Mouse (Mus musculus): ENCODE measurements around the gene H2afy.
"Not testable (repeated sequence)": the region's sequence is repeated elsewhere in the genome, so short reads cannot be mapped to it uniquely, and the experiment has no call there.

The H2afy gene

GRCm38 (mm10) chr13:56079616-56080015 lies 56.5 kb downstream of the H2afy start:
- no peak for DNase-seq (ENCODE audit: extremely low spot score, low read depth, low spot score)

- DNase-seq (ENCODE audit: extremely low spot score, low read depth, low spot score) = no peak
These were observed 57.4 kb downstream of the H2afy start for GRCm38 (mm10) chr13:56078724-56079262.

DNA sequence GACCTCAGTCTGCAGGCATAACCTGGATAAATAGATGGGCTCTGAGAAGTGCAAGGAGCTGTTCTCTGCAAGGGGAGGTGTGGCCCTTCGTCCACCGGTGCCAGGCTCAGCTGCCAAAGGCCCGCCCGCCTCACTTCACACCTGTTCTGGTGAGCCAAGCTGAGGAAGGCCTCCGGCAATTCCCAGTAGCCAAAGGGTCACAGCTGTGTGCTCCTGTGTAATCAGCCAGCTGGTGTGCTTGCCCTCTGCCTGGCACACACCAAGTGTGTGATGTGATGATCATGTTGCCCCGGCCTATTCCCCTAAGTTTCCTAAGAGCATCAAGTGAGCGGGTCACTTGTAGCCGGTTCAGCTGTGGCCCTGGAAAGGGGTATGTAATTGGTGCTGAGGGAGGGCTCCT lies 60.2 kb downstream of the H2afy start:
- DNase-seq (ENCODE audit: extremely low spot score, low read depth, low spot score) = no peak

DNA sequence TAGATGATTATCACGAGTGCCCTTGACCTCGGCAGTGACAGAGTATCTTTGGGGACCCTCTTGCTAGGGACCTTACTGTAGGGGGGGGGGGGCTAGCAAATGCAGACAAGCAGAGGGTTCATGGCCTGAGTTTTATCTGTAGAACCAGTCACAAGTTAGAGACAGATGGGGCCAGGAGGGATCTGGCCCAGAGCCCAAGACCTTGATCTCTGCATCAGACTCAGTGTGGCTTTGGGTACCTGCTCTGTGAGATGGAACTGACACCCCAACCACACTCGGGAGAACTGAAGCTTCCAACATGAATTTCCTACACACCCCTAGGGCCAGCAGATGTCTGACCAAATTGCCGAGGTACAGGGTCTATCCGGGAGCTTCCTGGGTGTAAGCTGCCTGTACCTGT lies 63.0 kb downstream of the H2afy start:
- DNase-seq (ENCODE audit: extremely low spot score, low read depth, low spot score) = no peak

GRCm38 (mm10) chr13:56072268-56072607 lies 63.9 kb downstream of the H2afy start:
- no peak for DNase-seq (ENCODE audit: extremely low spot score, low read depth, low spot score)

DNA sequence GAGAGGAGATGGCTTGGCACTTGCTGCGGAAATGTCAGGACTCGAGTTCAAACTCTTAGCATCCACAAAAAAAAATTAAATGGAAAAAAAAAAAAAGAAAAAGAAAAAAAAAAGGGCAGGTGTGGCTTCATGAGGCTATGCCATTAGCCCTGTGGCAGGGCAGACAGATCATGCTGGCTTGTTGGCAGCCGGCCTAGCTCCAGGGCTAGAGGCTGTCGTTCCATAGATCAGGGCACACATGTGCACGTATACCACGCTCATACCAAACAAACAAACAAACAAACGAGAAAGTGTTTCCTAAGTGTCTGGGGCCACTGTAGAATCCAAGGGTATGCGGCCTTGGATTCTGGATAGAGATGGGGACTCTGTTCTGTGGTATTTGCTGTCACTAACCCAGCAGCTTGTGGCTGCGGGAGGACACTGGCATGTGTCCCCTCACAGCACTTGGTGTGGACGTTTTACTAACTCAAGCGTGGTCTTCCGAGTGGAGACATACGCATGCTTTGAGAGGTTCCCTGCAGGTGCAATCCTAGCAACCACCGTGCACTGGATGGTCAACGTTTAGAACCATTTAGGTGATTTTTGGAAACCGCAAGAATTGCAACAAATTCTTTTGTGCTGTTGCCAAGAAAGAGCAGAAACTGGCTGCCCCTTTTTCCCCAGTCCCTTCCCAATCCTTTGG lies 64.4 kb downstream of the H2afy start:
- DNase-seq (ENCODE audit: extremely low spot score, low read depth, low spot score) = no peak

- no peak for DNase-seq (ENCODE audit: extremely low spot score, low read depth, low spot score)
These were observed 66.5 kb downstream of the H2afy start for GRCm38 (mm10) chr13:56069643-56070042.

DNA sequence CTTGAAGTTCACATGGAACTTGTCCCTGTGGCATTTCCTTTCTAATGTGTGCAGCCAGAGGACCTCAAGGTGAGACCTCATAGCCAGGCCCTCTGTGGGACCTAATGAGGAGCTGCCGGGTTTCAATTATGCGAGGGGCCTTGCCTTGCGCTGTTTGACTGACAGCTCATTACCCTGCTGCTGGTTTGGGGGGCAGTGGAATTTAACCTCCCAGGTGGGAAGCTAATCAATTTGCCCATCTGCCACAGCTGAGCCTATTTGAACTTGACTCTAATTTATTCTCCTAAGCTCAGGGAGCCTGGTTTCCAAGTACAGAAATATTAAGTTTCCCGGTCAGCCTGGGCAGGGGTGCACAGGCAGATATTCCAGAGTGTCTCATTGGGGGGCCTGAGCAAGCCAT lies 67.6 kb downstream of the H2afy start:
- DNase-seq (ENCODE audit: extremely low spot score, low read depth, low spot score) = no peak

GRCm38 (mm10) chr13:56066904-56067303 lies 69.3 kb downstream of the H2afy start:
- no peak for DNase-seq (ENCODE audit: extremely low spot score, low read depth, low spot score)

- no peak for DNase-seq (ENCODE audit: extremely low spot score, low read depth, low spot score)
These were observed 70.0 kb downstream of the H2afy start for GRCm38 (mm10) chr13:56066152-56066551.

DNA sequence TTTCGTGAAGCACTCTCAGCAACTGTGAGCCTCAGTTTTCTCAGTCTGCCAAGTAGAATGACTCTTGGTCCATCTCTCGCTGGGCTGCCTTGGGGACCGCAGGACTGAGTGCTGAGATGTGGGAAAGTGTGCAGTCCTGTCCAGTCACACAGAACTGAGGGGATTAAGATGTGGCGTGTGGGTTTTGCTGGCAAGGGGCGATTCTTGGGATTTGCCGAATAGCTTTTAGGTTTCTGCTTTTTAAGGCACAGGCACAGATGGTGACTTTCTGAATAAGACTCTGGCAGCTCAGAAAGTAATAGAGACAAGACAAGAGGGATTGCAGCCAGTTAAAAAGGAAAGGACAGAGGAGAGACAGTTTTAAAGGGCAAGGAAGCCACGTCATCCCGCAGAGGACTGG lies 78.4 kb downstream of the H2afy start:
- DNase-seq (ENCODE audit: extremely low spot score, low read depth, low spot score) = no peak

- no peak for DNase-seq (ENCODE audit: extremely low spot score, low read depth, low spot score)
These were observed 80.4 kb downstream of the H2afy start for GRCm38 (mm10) chr13:56055720-56056119.

- DNase-seq (ENCODE audit: extremely low spot score, low read depth, low spot score) = no peak
These were observed 82.1 kb downstream of the H2afy start for GRCm38 (mm10) chr13:56054089-56054488.

- no peak for DNase-seq (ENCODE audit: extremely low spot score, low read depth, low spot score)
These were observed 83.4 kb downstream of the H2afy start for GRCm38 (mm10) chr13:56052781-56053180.

DNA sequence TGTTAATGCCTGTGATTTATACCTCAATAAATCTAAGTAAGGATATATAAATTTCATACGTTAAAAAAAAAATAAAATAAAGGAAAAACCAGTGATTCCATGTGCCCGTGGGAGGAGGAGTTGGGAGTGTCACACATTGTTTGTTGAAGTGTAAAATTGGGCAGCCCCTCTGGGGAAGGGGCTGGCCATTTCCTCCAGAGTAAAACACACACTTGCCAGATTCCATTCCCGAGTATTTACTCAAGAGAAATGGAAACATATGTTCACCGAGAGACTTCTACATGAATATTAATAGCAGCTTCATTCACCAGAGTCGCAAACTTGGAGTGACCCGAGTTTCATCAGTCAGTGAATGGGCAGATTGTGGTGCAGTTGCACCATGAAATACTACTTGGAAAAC lies 85.9 kb downstream of the H2afy start:
- no peak for DNase-seq (ENCODE audit: extremely low spot score, low read depth, low spot score)

DNA sequence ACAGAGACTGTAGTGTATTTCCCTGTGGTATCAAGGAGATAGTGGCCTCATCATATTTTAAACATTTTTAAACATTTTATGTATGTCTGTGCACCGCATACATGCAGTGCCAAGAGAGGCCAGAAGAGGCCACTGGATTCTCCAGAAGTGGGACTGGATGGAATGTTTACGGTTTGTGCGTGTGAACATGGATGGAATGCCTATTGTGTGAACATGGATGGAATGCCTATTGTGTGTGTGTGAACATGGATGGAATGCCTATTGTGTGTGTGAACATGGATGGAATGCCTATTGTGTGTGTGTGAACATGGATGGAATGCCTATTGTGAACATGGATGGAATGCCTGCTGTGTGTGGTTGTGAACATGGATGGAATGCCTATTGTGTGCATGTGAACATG lies 93.9 kb downstream of the H2afy start:
- DNase-seq (ENCODE audit: extremely low spot score, low read depth, low spot score) = no peak

- DNase-seq (ENCODE audit: extremely low spot score, low read depth, low spot score) = no peak
These were observed 95.5 kb downstream of the H2afy start for GRCm38 (mm10) chr13:56040621-56041020.

GRCm38 (mm10) chr13:56039610-56040371 lies 96.4 kb downstream of the H2afy start:
- DNase-seq (ENCODE audit: extremely low spot score, low read depth, low spot score) = no peak

DNA sequence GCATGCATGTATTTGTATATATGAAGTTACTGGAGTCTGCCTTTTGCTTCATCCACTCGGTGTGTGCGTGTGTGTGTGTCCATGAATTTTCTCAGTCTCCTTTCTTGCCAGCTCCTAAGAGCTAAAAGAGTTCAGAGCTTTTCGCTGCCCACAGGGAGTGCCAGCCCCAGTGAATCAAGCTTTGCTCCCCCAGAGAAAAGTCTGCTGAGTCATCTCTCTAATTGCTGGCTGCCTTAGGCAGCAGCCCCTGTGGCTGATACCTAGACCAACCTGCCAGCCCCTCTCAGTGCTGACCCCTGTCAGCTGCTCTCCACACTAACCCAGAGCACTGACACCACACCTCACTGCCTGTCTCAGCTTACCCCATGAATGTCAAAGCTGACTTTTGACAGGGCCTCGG lies 107.2 kb downstream of the H2afy start:
- DNase-seq (ENCODE audit: extremely low spot score, low read depth, low spot score) = no peak

GRCm38 (mm10) chr13:56027996-56028395 lies 108.2 kb downstream of the H2afy start:
- DNase-seq (ENCODE audit: extremely low spot score, low read depth, low spot score) = not testable (repeated sequence)

- no peak for DNase-seq (ENCODE audit: extremely low spot score, low read depth, low spot score)
These were observed 109.5 kb downstream of the H2afy start for GRCm38 (mm10) chr13:56026623-56027022.

DNA sequence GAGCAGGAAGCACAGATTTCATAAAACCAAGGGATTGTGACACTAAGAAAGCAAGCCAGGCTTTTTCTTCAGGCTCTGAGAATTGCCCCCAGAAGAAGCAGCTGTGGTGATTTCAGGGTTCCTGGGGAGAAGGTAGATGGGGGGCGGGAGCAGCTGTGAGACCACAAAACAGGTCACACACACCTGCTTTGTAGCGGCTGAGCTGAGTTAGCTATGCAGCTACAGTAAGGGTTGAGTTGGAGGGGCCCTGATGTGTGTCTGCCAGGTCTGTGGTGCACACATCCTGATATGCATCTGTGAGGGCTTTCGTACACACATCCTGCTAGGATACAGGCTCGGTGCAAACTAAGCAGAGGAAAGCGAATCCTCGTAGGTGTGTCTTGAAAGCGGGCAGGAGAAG lies 110.1 kb downstream of the H2afy start:
- no peak for DNase-seq (ENCODE audit: extremely low spot score, low read depth, low spot score)

Measured in hindlimb bud, embryonic 11.5 days (tissue).